Mouse (Mus musculus) stomach, embryonic 14.5 days (tissue): ENCODE measurements at regions not wholly inside any gene's neighbourhood (a gene's known extent, or its start where the extent isn't known, plus 50 kb on each side); places are given as distances from the start of the nearest gene placed in this dataset.

ENCODE experiments used
- ATAC-seq: fragments of 200-750 bp; cut with Nextera tagmentation; 2 replicates; pipeline ENCODE4 v1.8.0; 2017; ENCODE audit warnings: low read depth, moderate TSS enrichment; ENCODE audit not compliant: insufficient number of reproducible peaks, insufficient read depth, low FRiP score
- H3K27ac ChIP-seq: fragments of 300-500 bp; sonication (generic); 2 replicates; pipeline ENCODE4 v1.5.1; 2014; ENCODE audit warnings: mild to moderate bottlenecking, low read length, moderate library complexity, mixed read lengths
- H3K27me3 ChIP-seq: fragments of 300-500 bp; sonication (generic); 2 replicates; pipeline ENCODE4 v1.6.1; 2014; ENCODE audit warnings: low read length, control low read depth, mixed read lengths; ENCODE audit not compliant: control insufficient read depth, insufficient read depth
- H3K36me3 ChIP-seq: fragments of 300-500 bp; sonication (generic); 2 replicates; pipeline ENCODE4 v1.6.1; 2014; ENCODE audit warnings: mild to moderate bottlenecking, control low read depth, low read length, moderate library complexity, mixed read lengths; ENCODE audit not compliant: control insufficient read depth, insufficient read depth
- H3K4me1 ChIP-seq: fragments of 300-500 bp; sonication (generic); 2 replicates; pipeline ENCODE4 v1.6.1; 2014; ENCODE audit warnings: low read length, control low read depth, mixed read lengths; ENCODE audit not compliant: control insufficient read depth, insufficient read depth
- H3K4me2 ChIP-seq: fragments of 300-500 bp; sonication (generic); replicated peaks from 2 replicates; pipeline ENCODE4 v1.6.1; 2014; ENCODE audit warnings: low read depth, low read length, control low read depth
- H3K4me3 ChIP-seq: fragments of 300-500 bp; sonication (generic); 2 replicates; pipeline ENCODE4 v1.5.1; 2014; ENCODE audit warnings: low read depth, low read length, control low read depth
- H3K9ac ChIP-seq: fragments of 300-500 bp; sonication (generic); replicated peaks from 2 replicates; pipeline ENCODE4 v1.6.1; 2014; ENCODE audit warnings: low read depth, mild to moderate bottlenecking, control low read depth, low read length, moderate library complexity, mixed read lengths
- H3K9me3 ChIP-seq: fragments of 300-500 bp; sonication (generic); 2 replicates; pipeline ENCODE4 v1.6.1; 2016; ENCODE audit warnings: low read depth, low read length, control low read depth; ENCODE audit not compliant: control insufficient read depth
- WGBS: fragments of 180-500 bp; shearing (Covaris S2); extraction: QIAGEN DNeasy Blood & Tissue Kit; methylation state at CpG from one replicate; pipeline ENCODE4 v1.1.7; 2014; 5-methylcytosine and 5-hydroxymethylcytosine counted together

DNA sequence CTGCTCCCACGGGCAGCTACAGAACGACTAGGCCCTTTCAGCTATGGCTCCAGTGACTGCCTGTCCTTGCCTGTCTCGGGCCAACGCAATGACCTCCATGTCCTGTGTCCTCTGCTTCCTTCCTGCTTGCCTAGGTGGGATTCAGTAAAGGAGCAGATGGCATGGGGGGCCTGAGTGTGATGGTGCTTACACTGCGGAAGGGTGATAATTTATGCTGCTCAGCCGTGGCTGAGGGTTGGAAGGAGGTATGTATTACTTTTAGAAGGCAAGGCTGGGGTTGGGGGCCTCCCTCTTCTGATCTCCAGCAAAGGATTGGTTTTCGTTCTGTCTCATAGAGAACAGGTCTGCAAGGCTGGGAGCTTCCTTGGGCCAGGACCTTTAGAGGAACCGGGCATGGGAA lies 124.6 kb upstream of the Zc3h12a start:
- 56% methylated on average over 8 of the region's 8 CpGs for WGBS
- ATAC-seq, result no peak
- no peaks in the 10 kb centered on the region for H3K27me3 ChIP-seq

GRCm38 (mm10) chr4:125249061-125249460 lies 121.4 kb upstream of the Zc3h12a start:
- no peak overlapping the region for H3K27ac ChIP-seq
- H3K9me3 ChIP-seq, result no peaks in the 10 kb centered on the region
- no peaks in the 10 kb centered on the region for H3K4me1 ChIP-seq
- H3K27me3 ChIP-seq, result no peaks in the 10 kb centered on the region
- H3K9ac ChIP-seq, result no peak overlapping the region
- ATAC-seq, result no peak
- no peak overlapping the region for H3K4me2 ChIP-seq
- no peak overlapping the region for H3K4me3 ChIP-seq
- H3K36me3 ChIP-seq, result no peaks in the 10 kb centered on the region
- WGBS, result 62% methylated on average over 7 of the region's 7 CpGs

More for the DNA sequence above, 124.6 kb upstream of the Zc3h12a start:
- Histone ChIP-seq H3K36me3 (no peaks in the 10 kb centered on the region), H3K4me1 (no peaks in the 10 kb centered on the region), H3K27ac (no peak overlapping the region), H3K4me3 (no peak overlapping the region), H3K9ac (no peak overlapping the region), H3K9me3 (no peaks in the 10 kb centered on the region), H3K4me2 (no peak overlapping the region)

GRCm38 (mm10) chr4:125246171-125246570 lies 118.5 kb upstream of the Zc3h12a start:
- Histone ChIP-seq H3K9me3 (no peaks in the 10 kb centered on the region), H3K27ac (no peak overlapping the region), H3K4me3 (no peak overlapping the region), H3K4me2 (no peak overlapping the region), H3K27me3 (no peaks in the 10 kb centered on the region), H3K4me1 (no peaks in the 10 kb centered on the region), H3K9ac (no peak overlapping the region), H3K36me3 (no peaks in the 10 kb centered on the region)
- 12% methylated on average over 5 of the region's 5 CpGs for WGBS
- ATAC-seq, result no peak

DNA sequence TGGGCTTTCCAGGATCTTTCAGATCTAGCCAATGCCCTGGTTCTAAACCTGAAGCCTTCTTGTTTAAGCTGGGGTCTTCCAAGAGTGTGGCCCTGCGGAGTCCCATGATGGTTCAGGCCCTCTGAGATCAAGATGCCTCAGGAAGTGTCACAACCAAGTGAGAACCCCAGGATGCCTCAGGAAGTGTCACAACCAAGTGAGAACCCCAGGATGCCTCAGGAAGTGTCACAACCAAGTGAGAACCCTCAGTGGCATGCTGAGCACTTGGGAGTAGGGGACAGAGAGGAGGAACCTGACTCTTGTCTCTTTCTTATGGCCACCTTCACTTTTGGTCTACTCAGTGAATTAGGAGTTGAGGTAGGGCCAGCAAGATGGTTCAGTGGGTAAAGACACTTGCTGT lies 114.9 kb upstream of the Zc3h12a start:
- H3K27me3 ChIP-seq, result no peaks in the 10 kb centered on the region
- no peaks in the 10 kb centered on the region for H3K4me1 ChIP-seq
- 35% methylated on average over 1 of the region's 1 CpGs for WGBS
- H3K36me3 ChIP-seq, result no peaks in the 10 kb centered on the region
- H3K9me3 ChIP-seq, result no peaks in the 10 kb centered on the region
- H3K4me2 ChIP-seq, result no peak overlapping the region
- H3K9ac ChIP-seq, result no peak overlapping the region
- H3K4me3 ChIP-seq, result no peak overlapping the region
- no peak for ATAC-seq
- H3K27ac ChIP-seq, result no peak overlapping the region

- H3K27ac ChIP-seq, result no peak overlapping the region
- no peak overlapping the region for H3K4me2 ChIP-seq
- no peak overlapping the region for H3K9ac ChIP-seq
- H3K36me3 ChIP-seq, result no peaks in the 10 kb centered on the region
- 21% methylated on average over 7 of the region's 7 CpGs for WGBS
- H3K27me3 ChIP-seq, result peaks cover 2% of the 10 kb centered on the region; the same call in 1 of the 2 replicates
- H3K4me3 ChIP-seq, result no peak overlapping the region
- no peaks in the 10 kb centered on the region for H3K4me1 ChIP-seq
- no peaks in the 10 kb centered on the region for H3K9me3 ChIP-seq
- no peak for ATAC-seq
These were observed 114.1 kb upstream of the Zc3h12a start for GRCm38 (mm10) chr4:125241577-125242262.

GRCm38 (mm10) chr4:125231711-125232260 lies 104.1 kb upstream of the Zc3h12a start:
- Histone ChIP-seq H3K27ac (no peak overlapping the region), H3K36me3 (no peaks in the 10 kb centered on the region), H3K27me3 (no peaks in the 10 kb centered on the region), H3K9me3 (no peaks in the 10 kb centered on the region; the same call in 1 of the 2 replicates), H3K4me3 (no peak overlapping the region), H3K4me1 (no peaks in the 10 kb centered on the region), H3K9ac (no peak overlapping the region), H3K4me2 (no peak overlapping the region)
- ATAC-seq, result no peak
- WGBS, result 22% methylated on average over 12 of the region's 12 CpGs

DNA sequence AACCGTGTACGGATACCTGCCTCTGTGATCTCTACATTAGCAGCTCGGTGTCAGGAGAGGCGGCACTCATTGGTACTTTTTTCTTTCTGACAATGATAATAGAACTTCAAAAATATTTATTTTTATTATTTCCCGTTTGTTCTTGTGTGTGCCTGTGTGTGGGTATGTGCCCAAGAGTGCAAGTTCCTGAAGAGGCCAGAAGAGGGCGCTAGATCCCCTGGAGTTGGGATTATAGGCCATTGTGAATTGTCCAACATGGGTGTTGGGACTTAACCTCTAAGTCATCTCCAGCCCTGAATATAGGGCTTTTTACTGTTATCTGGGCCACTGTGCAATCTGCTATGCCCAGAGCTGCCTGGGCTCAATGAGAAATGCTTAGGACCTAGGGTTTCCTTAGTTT lies 99.6 kb upstream of the Zc3h12a start:
- Histone ChIP-seq H3K4me1 (no peaks in the 10 kb centered on the region), H3K4me3 (no peak overlapping the region), H3K27ac (no peak overlapping the region), H3K9me3 (no peaks in the 10 kb centered on the region; the same call in 1 of the 2 replicates), H3K4me2 (no peak overlapping the region), H3K36me3 (no peaks in the 10 kb centered on the region), H3K27me3 (no peaks in the 10 kb centered on the region), H3K9ac (no peak overlapping the region)
- WGBS, result 92% methylated on average over 6 of the region's 6 CpGs
- ATAC-seq, result no peak

GRCm38 (mm10) chr4:125222922-125223321 lies 95.3 kb upstream of the Zc3h12a start:
- 66% methylated on average over 6 of the region's 6 CpGs for WGBS
- Histone ChIP-seq H3K9ac (no peak overlapping the region), H3K4me1 (no peaks in the 10 kb centered on the region), H3K27ac (no peak overlapping the region), H3K4me3 (no peak overlapping the region), H3K27me3 (no peaks in the 10 kb centered on the region), H3K9me3 (no peaks in the 10 kb centered on the region; the same call in 1 of the 2 replicates), H3K4me2 (no peak overlapping the region), H3K36me3 (no peaks in the 10 kb centered on the region)
- ATAC-seq, result no peak

DNA sequence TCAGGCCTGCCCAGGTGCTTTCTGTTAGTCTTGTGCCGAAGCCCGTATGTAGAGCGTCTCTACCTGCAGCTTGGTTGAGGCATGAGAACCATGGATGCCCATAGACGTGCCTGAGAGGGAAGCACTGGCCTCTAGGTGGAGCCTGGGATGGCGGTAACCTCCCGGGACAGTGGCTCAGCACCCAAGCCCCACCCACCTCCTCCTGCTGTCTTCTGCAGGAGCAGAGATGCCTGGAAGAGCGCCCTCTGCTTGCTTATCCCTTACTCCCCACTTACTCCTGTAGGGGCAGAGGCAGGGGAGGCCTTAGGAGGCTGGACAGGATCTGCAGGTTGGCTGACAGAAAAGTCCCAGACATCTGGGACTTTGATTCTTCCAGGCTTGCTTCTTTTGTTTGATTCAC lies 92.7 kb upstream of the Zc3h12a start:
- Histone ChIP-seq H3K4me2 (no peak overlapping the region), H3K9ac (no peak overlapping the region), H3K4me1 (no peaks in the 10 kb centered on the region), H3K27me3 (no peaks in the 10 kb centered on the region), H3K4me3 (no peak overlapping the region), H3K9me3 (peaks cover 3% of the 10 kb centered on the region; the same call in 1 of the 2 replicates), H3K27ac (no peak overlapping the region), H3K36me3 (no peaks in the 10 kb centered on the region)
- ATAC-seq, result no peak
- WGBS, result 32% methylated on average over 7 of the region's 7 CpGs
